Mouse (Mus musculus): ENCODE data around the gene Olfr221. TPM values are rescaled to one million over a fixed set of nuclear protein-coding genes. Genes with fewer than 3 reads are reported as not detected.

Olfr221 gene
- polyA plus RNA-seq, 1 experiment from 2014 or later, result not detected

- Histone ChIP-seq H3K9me3 (no peaks in the 10 kb centered on the region), H3K4me1 (replicated peaks) (peaks cover 43% of the 10 kb centered on the region), H3K27me3 (ENCODE audit: insufficient read depth, poor library complexity, severe bottlenecking) (no peaks in the 10 kb centered on the region), H3K27ac (peak overlapping the region; percentile 56), H3K36me3 (peaks cover 72% of the 10 kb centered on the region), H3K4me3 (0 out of 2 replicates have a peak overlapping the region, but pooled peaks have one; percentile 14)
- no peak for DNase-seq (ENCODE audit: low spot score)
- 60% methylated on average over 12 of the region's 12 CpGs for WGBS
Observed at GRCm38 (mm10) chr14:51989461-51989970, 52.7 kb downstream of the Olfr221 start.

GRCm38 (mm10) chr14:51988731-51989130 lies 53.5 kb downstream of the Olfr221 start:
- Histone ChIP-seq H3K4me3 (0 out of 2 replicates have a peak overlapping the region, but pooled peaks have one; percentile 14), H3K36me3 (peaks cover 64% of the 10 kb centered on the region)

GRCm38 (mm10) chr14:51987177-51987576 lies 55.1 kb downstream of the Olfr221 start:
- 96% methylated on average over 6 of the region's 6 CpGs for WGBS
- Histone ChIP-seq H3K9me3 (no peaks in the 10 kb centered on the region), H3K27me3 (ENCODE audit: insufficient read depth, poor library complexity, severe bottlenecking) (no peaks in the 10 kb centered on the region), H3K4me3 (no peak overlapping the region), H3K36me3 (peaks cover 50% of the 10 kb centered on the region), H3K27ac (no peak overlapping the region), H3K4me1 (replicated peaks) (peaks cover 55% of the 10 kb centered on the region)
- DNase-seq (ENCODE audit: low spot score), result no peak

More at GRCm38 (mm10) chr14:51988731-51989130, 53.5 kb downstream of the Olfr221 start:
- Histone ChIP-seq H3K9me3 (no peaks in the 10 kb centered on the region), H3K4me1 (replicated peaks) (peaks cover 51% of the 10 kb centered on the region), H3K27ac (peak overlapping the region; percentile 56), H3K27me3 (ENCODE audit: insufficient read depth, poor library complexity, severe bottlenecking) (no peaks in the 10 kb centered on the region)
- no peak for DNase-seq (ENCODE audit: low spot score)
- 75% methylated on average over 12 of the region's 12 CpGs for WGBS

- Histone ChIP-seq H3K4me1 (replicated peaks) (peaks cover 55% of the 10 kb centered on the region), H3K9me3 (no peaks in the 10 kb centered on the region), H3K27ac (peak overlapping the region; percentile 97), H3K4me3 (peak overlapping the region; percentile 82), H3K27me3 (ENCODE audit: insufficient read depth, poor library complexity, severe bottlenecking) (no peaks in the 10 kb centered on the region), H3K36me3 (peaks cover 40% of the 10 kb centered on the region)
- 9% methylated on average over 7 of the region's 7 CpGs for WGBS
- DNase-seq (ENCODE audit: low spot score), result no peak
Observed at GRCm38 (mm10) chr14:51986153-51986505, 56.1 kb downstream of the Olfr221 start.

GRCm38 (mm10) chr14:51985301-51986152 lies 56.7 kb downstream of the Olfr221 start:
- Histone ChIP-seq H3K4me1 (replicated peaks) (peaks cover 55% of the 10 kb centered on the region), H3K27ac (peak overlapping the region; percentile 97), H3K36me3 (peaks cover 34% of the 10 kb centered on the region), H3K9me3 (no peaks in the 10 kb centered on the region), H3K27me3 (ENCODE audit: insufficient read depth, poor library complexity, severe bottlenecking) (no peaks in the 10 kb centered on the region), H3K4me3 (peak overlapping the region; percentile 82)
- peak; percentile 83 for DNase-seq (ENCODE audit: low spot score)
- WGBS, result under 1% methylated on average over 27 of the region's 27 CpGs

GRCm38 (mm10) chr14:51984247-51985231 lies 57.7 kb downstream of the Olfr221 start, which contains the start of gene Arhgef40:
Gene Arhgef40, plus strand, starts transcription at chr14:51984719.
- H3K27me3 ChIP-seq (ENCODE audit: insufficient read depth, poor library complexity, severe bottlenecking), result no peaks in the 10 kb centered on the region
- peaks cover 24% of the 10 kb centered on the region for H3K36me3 ChIP-seq
- peak within 1 kb of the TSS; percentile 82 for H3K4me3 ChIP-seq
- DNase-seq (ENCODE audit: low spot score), result peak; percentile 85
- H3K4me1 ChIP-seq (replicated peaks), result peaks cover 50% of the 10 kb centered on the region
- no peaks in the 10 kb centered on the region for H3K9me3 ChIP-seq
- peak within 1 kb of the TSS; percentile 97 for H3K27ac ChIP-seq
- WGBS, result under 1% methylated on average over 71 of the region's 74 CpGs

Other genes starting within 250 kb of the Olfr221 start
- not detected in 2 replicates for gene AY358078, start 242.4 kb downstream of the Olfr221 start, polyA plus RNA-seq (2016; fragmentation: Nextera tagmentation; extraction: Ambion mirVana)
- not detected in 2 replicates for gene Ear6, start 188.8 kb downstream of the Olfr221 start, polyA plus RNA-seq (2016; fragmentation: Nextera tagmentation; extraction: Ambion mirVana)
- 42.6 and 48.1 TPM in 2 replicates for gene Mettl17, start 157.6 kb downstream of the Olfr221 start, polyA plus RNA-seq (2016; fragmentation: Nextera tagmentation; extraction: Ambion mirVana)
- gene Slc39a2, start 149.6 kb downstream of the Olfr221 start, polyA plus RNA-seq (2016; fragmentation: Nextera tagmentation; extraction: Ambion mirVana), result 0.46 and 0.99 TPM in 2 replicates
- 10.0 and 16.1 TPM in 2 replicates for gene Ndrg2, start 128.3 kb downstream of the Olfr221 start, polyA plus RNA-seq (2016; fragmentation: Nextera tagmentation; extraction: Ambion mirVana)
- gene Tppp2, start 124.0 kb downstream of the Olfr221 start, polyA plus RNA-seq (2016; fragmentation: Nextera tagmentation; extraction: Ambion mirVana), result not detected in 2 replicates
- gene Rnase13, start 119.7 kb downstream of the Olfr221 start, polyA plus RNA-seq (2016; fragmentation: Nextera tagmentation; extraction: Ambion mirVana), result not detected in 2 replicates
- 100 and 106 TPM in 2 replicates for gene Arhgef40, start 57.7 kb downstream of the Olfr221 start, polyA plus RNA-seq (2016; fragmentation: Nextera tagmentation; extraction: Ambion mirVana)
- gene Tmem253, start 26.8 kb downstream of the Olfr221 start, polyA plus RNA-seq (2016; fragmentation: Nextera tagmentation; extraction: Ambion mirVana), result 0.80 and 1.0 TPM in 2 replicates
- gene Zfp219, start 21.7 kb downstream of the Olfr221 start, polyA plus RNA-seq (2016; fragmentation: Nextera tagmentation; extraction: Ambion mirVana), result 74.3 and 83.6 TPM in 2 replicates
- gene Hnrnpc, start 61.6 kb upstream of the Olfr221 start, polyA plus RNA-seq (2016; fragmentation: Nextera tagmentation; extraction: Ambion mirVana), result 754 and 887 TPM in 2 replicates
- gene Rpgrip1, start 68.2 kb upstream of the Olfr221 start, polyA plus RNA-seq (2016; fragmentation: Nextera tagmentation; extraction: Ambion mirVana), result 83.0 and 112 TPM in 2 replicates
- 60.2 and 82.3 TPM in 2 replicates for gene Supt16, start 155.0 kb upstream of the Olfr221 start, polyA plus RNA-seq (2016; fragmentation: Nextera tagmentation; extraction: Ambion mirVana)
- 38.7 and 44.5 TPM in 2 replicates for gene Chd8, start 215.3 kb upstream of the Olfr221 start, polyA plus RNA-seq (2016; fragmentation: Nextera tagmentation; extraction: Ambion mirVana)
- 52.1 and 55.4 TPM in 2 replicates for gene Tox4, start 236.7 kb upstream of the Olfr221 start, polyA plus RNA-seq (2016; fragmentation: Nextera tagmentation; extraction: Ambion mirVana)
- gene Rab2b, start 237.1 kb upstream of the Olfr221 start, polyA plus RNA-seq (2016; fragmentation: Nextera tagmentation; extraction: Ambion mirVana), result 29.2 and 36.2 TPM in 2 replicates